Mouse (Mus musculus) kidney, adult 2 months (tissue): Measurements from ENCODE around the gene Gm10518.

ENCODE experiments used
- CTCF ChIP-seq: fragments of 200-500 bp; conservative IDR thresholded peaks from 2 replicates; pipeline ENCODE4 v1.5.1; 2011; ENCODE audit warnings: low read depth, mild to moderate bottlenecking, control low read depth, low read length, moderate library complexity, mixed read lengths; ENCODE audit not compliant: insufficient read depth, insufficient read length
- POLR2A ChIP-seq: fragments of 200-500 bp; IDR thresholded peaks from one replicate; pipeline ENCODE4 v1.6.1; 2011; ENCODE audit warnings: low read depth, low read length, control low read depth

DNA sequence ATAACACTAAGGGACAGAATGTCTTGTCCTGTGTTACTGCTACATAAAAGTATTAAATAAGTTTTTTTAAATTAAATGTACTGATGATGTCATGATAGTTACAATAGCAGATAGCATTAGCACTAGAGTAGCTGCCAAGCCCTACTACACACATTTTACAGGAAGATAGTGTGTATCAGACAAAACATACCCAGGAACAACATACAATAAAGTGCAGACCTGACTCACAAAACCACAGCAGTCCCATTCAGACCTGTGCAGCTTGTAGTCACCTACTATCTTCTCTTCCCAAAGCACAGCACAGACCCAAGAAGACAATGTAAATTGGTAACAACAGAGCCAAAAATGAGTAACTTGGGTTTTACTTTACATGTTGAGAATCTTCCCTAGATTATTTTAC lies 46.7 kb upstream of the Gm10518 start:
- TF ChIP-seq CTCF (no peak), POLR2A (no peak)
